Mouse (Mus musculus): Measurements from ENCODE around the gene Idh3a.

The Idh3a gene

DNA sequence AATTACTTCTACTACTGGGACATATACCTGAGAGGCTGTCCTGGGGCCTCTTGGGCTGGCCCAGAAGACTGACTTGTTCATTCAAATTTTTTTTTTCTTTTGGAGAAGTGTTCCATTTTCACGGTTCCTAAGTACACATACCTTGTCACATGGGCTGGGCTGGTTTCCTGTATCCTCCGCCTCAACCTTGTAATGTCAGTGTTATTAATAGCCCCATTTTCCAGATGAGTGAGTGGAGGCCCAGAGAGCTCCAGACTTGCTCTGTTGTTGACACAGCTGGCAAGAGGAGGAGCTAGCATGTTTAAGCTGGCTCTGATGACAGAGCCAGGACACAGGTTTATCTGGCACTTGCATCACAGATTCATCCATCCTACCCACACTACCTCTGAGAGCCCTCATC lies 61.3 kb downstream of the Idh3a start:
- DNase-seq (ENCODE audit: low read depth, low spot score): no peak

- DNase-seq (ENCODE audit: low read depth, low spot score): no peak
Measured at GRCm38 (mm10) chr9:54649360-54649759, 63.2 kb downstream of the Idh3a start.

DNA sequence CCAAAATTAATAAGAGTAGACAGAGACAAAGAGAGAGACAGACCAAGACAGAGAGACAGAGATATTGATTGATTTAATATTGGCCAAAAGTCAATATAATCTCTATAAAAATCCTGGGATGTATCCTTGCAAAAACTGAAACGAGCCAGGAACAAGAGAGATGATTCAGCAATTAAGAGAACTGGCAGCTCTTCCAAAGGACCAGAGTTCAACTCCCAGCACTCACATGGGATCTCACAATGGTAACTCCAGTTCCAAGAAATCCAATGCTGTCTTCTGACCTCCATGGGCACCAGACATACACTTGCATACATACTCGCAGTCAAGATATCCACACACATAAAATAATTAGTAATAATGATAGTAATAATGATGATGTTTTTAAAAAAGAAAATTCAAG lies 66.6 kb downstream of the Idh3a start:
- no peak for DNase-seq (ENCODE audit: low read depth, low spot score)
